Mouse (Mus musculus) lung, adult 10 weeks (tissue): ENCODE measurements around the gene Agpat3. TPM values are rescaled to one million over a fixed set of nuclear protein-coding genes. Genes with fewer than 3 reads are reported as not detected.

Experiments
- polyA plus RNA-seq: library from polyadenylated mRNA; stranded (reverse); fragments of 350-450 nt; fragmentation: Illumina TruSeq; extraction: RNeasy Lipid Tissue Mini Kit (QIAGEN cat#74804); gene quantifications from one replicate; pipeline ENCODE4 v1.2.3, GENCODE M21; 2014; ENCODE audit warnings: low read depth, low replicate concordance; ENCODE audit not compliant: insufficient read depth

The Agpat3 gene
- 59.9 TPM for polyA plus RNA-seq

DNA sequence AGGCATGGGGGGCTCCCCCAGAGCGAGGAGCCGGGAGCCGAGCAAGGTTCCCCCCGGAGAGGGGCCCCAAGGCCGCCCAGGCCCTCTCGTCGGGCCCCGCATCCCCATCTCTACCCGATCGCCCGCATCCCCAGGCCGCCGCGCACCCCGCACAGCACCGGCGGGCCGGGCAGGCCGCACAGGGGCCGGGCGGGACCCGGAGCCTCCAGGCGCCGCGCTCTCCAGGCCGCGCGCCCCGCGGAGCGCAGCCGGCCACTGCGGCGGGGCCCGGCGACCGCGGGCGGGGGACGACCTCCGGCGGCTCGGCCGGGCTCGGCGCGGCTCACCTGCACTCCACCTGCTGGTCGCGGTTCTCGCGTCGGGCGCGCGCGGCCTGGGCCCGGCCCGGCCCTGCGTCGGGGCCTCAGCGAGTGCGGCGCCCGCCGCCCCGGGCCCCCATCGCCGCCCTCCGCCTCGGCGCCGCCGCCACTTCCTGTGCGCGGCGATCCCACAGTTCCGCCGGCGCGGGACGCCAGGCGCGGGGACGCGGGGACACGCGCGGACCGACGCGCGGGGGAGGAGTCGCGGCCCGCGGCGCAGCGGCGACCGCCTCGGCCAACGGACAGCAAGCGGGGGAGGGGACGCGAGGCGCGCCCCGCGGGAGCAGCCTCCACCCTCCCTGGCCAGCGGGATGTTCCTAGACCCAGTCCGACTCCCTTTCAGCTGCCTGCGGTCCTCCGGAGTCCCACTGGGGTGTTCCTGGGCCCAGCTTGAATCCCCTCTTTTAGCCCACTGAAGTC lies at the start of gene Agpat3:
TSS of gene Agpat3 (minus strand) at position 603 of the 779 bp plus-strand sequence.

DNA sequence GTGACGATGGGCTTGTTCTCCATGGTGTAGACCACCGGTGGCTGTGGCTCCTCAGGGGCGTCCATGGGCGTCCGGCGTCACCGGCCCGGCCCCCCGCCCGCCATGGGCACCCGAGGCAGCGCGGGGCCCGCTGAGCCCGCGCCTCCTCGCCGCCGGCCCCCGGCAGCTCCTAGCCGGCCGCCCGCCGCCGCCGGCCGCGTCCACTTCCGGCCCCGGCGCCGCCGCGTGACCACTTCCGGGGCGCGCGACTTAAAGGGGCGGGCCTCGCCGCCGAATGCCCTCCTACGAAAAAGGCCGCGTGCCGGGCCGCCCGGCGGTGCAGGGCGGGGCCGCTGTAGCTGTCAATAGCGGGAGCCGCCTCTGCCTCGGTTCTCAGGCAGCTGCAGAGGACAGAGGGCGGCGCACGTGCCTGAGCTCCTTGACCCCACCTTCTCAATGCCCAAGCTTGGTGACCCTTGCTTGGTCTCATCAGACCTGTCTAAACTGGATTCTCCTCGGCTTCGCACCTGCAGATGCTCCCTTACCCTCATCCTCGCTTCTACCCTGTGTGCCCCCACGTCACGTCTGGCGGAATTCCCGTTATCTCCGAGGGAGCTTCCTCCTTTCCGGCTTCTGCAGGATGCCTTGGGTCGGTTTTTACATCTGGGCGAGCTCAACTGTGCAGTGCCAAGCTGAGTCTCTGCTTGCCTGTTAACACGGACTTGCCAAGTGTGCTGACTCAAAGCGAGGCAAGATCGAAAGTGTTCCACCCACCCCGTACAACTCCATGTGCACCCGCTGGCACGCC lies 107.7 kb downstream of the Agpat3 start, which contains the start of gene Trappc10:
TSS of gene Trappc10 (minus strand) at position 204 of the 787 bp plus-strand sequence.

Other genes starting within 250 kb of the Agpat3 start
- gene D10Jhu81e, start 182.7 kb downstream of the Agpat3 start, polyA plus RNA-seq: 73.6 TPM
- gene Pwp2, start 167.3 kb downstream of the Agpat3 start, polyA plus RNA-seq: 6.2 TPM
- gene Trappc10, start 107.8 kb downstream of the Agpat3 start, polyA plus RNA-seq: 13.2 TPM
- gene Rrp1, start 60.6 kb upstream of the Agpat3 start, polyA plus RNA-seq: 89.4 TPM
- gene Cstb, start 73.2 kb upstream of the Agpat3 start, polyA plus RNA-seq: 190 TPM
- gene Pdxk, start 112.5 kb upstream of the Agpat3 start, polyA plus RNA-seq: 7.3 TPM
- not detected for gene Olfr1358, start 164.9 kb upstream of the Agpat3 start, polyA plus RNA-seq
- 19.7 TPM for gene Ilvbl, start 221.9 kb upstream of the Agpat3 start, polyA plus RNA-seq
- gene Syde1, start 239.5 kb upstream of the Agpat3 start, polyA plus RNA-seq: 24.7 TPM